Mouse (Mus musculus) Muller cell, postnatal 12 days (primary cell): Measurements from ENCODE around the gene Ric3.
A peak's percentile ranks its signal among the peaks of the same experiment; 100 is the strongest.

Experiments used
- DNase-seq: peaks from one replicate; pipeline ENCODE4 v3.0.0-alpha.2; 2015; ENCODE audit errors: inconsistent ontology term

Ric3 gene

DNA sequence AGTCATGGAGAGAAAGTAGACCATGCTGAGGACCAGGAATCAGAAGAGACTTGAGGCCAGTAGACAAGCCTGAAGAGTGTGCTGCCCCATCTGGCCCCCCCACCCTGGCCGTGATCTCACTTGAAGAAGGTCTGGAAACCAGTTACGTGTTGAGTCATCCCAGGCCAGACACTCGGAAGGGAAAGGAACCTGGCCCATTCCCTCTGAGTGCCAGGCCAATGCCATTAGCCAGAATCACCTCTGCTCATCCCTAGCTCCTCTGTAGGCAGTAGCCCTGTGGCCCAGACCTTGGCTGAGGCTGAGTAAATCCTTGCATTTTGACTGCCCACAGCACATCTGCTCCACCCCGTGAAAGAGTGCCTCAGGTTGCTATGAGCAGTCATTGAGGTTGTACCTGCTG lies 81.2 kb downstream of the Ric3 start:
- no peak for DNase-seq

DNA sequence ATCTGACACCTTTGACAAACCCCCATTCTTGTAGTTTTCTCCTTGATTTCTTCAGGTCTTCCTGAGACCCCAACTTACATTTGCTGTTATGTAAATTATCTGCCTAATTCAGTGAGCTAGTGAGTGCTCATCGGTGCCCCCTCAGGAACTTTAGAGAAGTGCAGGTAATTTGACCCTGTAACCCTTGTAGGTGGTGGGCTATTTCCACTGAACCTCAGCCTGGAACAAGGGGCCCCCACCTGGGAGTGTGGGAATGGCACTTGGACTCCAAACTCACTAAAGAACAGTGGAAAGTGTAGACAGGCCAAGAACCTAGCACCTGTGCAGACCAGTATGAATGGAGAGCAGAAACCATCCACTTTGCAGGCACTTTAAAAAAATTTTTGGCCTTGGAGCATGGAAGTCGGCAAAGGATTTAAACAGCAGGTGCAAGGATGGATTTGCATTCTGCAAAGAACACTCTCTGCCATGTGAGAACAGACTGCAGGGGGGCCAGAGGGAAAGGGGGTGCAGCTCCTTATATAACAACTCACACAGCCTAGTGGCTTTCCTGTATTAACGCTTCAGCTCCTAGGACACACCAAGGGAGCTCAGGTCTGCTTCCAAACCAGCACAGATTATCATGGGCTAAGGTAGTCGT lies 82.7 kb downstream of the Ric3 start:
- no peak for DNase-seq

DNA sequence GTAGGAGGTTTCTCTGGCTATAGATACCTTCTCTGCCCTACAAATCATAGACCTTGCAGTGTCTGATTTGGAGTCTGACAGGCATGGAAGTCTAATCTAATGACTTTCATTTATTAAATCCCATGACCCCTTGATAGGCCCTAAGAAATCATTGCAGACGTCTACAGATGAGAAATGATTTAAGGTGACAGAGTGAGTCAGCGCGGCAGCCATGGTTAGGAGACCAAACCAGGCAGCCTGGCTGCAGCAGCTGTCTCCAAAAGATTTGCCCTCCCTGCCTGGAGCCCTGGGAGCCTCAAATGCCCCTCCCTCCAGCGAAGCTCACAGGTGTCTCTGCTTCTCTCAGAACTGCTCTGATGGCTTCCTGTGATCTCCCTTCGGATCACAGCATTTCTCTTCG lies 87.0 kb downstream of the Ric3 start:
- no peak for DNase-seq

DNA sequence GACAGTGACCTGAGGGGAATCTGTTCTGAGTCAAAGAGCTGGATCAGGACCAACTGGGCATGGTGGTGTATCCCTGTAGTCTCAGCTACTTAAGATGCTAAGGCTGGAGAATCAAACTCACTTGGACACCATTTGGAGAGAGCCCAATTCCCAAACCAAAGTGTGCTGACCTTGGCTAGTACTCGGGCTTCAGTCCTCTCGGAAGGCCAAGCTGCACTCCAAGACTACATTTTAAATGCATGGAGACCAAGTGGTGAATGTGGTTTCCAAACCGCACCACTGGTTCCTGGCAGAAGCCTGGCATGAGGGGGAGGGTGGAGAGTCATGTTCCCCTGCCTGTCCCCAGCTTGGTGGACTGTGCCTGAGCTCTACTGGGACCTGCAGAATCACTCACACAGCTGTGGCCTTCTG lies 89.2 kb downstream of the Ric3 start:
- DNase-seq = no peak

DNA sequence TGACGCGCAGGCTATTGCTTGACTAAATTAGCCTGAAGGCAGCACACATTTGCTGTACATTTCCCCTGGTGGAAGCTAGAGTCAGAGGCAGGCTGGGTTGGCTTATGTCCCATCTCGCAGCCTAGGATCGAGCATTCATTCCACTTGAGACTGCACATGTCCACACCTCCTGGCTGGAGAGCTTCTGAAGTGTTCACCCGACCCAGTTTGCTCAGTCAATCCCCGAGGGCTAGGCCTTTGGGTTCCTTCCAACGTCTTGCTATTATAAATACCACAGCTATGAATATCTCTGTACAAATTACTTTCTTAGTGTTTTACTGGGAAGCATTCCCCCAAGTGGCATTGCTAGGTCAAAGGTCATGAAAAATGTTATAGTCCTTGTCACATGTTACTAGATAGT lies 89.9 kb downstream of the Ric3 start:
- peak; percentile 26 for DNase-seq

DNA sequence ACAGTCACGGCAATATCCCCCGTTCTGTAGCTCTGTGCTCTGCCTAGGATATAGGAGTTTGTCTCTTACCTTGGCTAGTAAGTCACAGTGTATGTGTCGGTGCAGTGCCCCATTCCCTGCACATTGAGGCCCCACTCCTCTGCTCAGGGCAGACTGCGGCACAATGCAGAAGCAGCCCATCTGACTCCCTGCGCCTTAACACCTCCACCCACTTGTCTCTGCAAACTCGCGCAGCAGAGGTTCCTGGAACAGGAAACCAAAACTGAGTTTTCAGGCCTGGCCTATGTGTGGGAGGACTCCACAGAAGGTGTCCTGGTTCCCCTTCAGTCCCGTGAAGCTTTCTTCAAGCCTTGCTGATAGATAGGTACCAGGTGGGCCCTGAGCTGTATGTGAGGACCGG lies 91.9 kb downstream of the Ric3 start:
- DNase-seq = no peak

DNA sequence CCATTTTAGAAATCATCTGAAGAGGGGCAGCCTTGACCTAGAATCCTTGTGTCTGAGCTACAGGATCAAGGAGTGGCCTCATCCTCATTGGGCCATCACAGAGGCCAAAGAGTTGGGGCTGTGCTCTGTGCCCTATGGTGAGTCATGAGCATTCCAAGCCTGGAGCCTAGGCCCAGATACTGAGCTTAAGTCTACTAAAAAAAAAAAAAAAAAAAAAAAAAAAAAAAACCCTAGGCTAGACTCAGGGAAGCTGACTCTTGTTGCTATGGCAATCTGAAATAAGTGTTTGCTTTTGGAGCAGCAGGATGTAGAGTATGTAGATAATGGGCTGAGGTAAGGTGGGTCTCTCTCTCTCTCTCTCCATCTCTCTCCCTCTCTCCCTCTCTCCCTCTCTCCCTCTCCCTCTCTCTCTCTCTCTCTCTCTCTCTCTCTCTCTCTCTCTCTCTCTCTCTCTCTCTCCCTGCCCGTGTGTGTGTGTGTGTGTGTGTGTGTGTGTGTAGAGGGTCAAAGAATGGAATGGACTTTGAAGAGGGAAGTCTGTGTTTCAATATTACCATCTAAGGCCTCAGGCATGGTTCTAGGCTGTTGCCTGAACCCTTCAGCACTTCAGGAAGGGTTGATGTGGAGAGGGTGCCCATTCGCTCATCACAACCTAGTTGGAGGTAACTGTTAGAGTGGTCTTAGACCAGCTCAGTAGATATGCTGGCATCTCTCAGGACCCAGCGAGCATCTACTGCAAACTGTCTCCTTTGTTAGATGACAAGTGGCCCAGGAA lies 97.0 kb downstream of the Ric3 start:
- no peak for DNase-seq
